Mouse (Mus musculus): ENCODE results near the gene Lcn12. TPM values are rescaled to one million over a fixed set of nuclear protein-coding genes. Genes with fewer than 3 reads are reported as not detected.

Gene Lcn12
- not detected for polyA plus RNA-seq (2014; fragmentation: Illumina TruSeq; extraction: RNeasy Lipid Tissue Mini Kit (QIAGEN cat#74804); ENCODE audit: low read depth, low replicate concordance)

GRCm38 (mm10) chr2:25493476-25493961 is at the start of gene Lcn12:
TSS of gene Lcn12 (minus strand) at chr2:25493911.

GRCm38 (mm10) chr2:25501593-25502486 is 8.1 kb upstream of the Lcn12 start, which contains the start of gene C8g:
TSS of gene C8g (minus strand) at chr2:25501719.

GRCm38 (mm10) chr2:25500576-25501405 is 7.1 kb upstream of the Lcn12 start, which contains the start of gene Fbxw5:
TSS of gene Fbxw5 (plus strand) at chr2:25500750.

GRCm38 (mm10) chr2:25469969-25470368 is 23.7 kb downstream of the Lcn12 start, which contains the start of gene Ptgds:
TSS of gene Ptgds (minus strand) at chr2:25470046.

GRCm38 (mm10) chr2:25460551-25461309 is 33.0 kb downstream of the Lcn12 start, which contains the start of gene Paxx:
TSS of gene Paxx (minus strand) at chr2:25461094.

GRCm38 (mm10) chr2:25456205-25456953 is 37.3 kb downstream of the Lcn12 start, which contains the start of gene Clic3:
TSS of gene Clic3 (plus strand) at chr2:25456838.

Other genes starting within 250 kb of the Lcn12 start
- 6.4 TPM for gene AL732309.1, start 247.0 kb downstream of the Lcn12 start, polyA plus RNA-seq (2014; fragmentation: Illumina TruSeq; extraction: RNeasy Lipid Tissue Mini Kit (QIAGEN cat#74804); ENCODE audit: low read depth, low replicate concordance)
- gene Tmem203, start 238.5 kb downstream of the Lcn12 start, polyA plus RNA-seq (2014; fragmentation: Illumina TruSeq; extraction: RNeasy Lipid Tissue Mini Kit (QIAGEN cat#74804); ENCODE audit: low read depth, low replicate concordance) = 9.8 TPM
- gene Tprn, start 231.3 kb downstream of the Lcn12 start, polyA plus RNA-seq (2014; fragmentation: Illumina TruSeq; extraction: RNeasy Lipid Tissue Mini Kit (QIAGEN cat#74804); ENCODE audit: low read depth, low replicate concordance) = 3.3 TPM
- gene Ssna1, start 221.5 kb downstream of the Lcn12 start, polyA plus RNA-seq (2014; fragmentation: Illumina TruSeq; extraction: RNeasy Lipid Tissue Mini Kit (QIAGEN cat#74804); ENCODE audit: low read depth, low replicate concordance) = 49.1 TPM
- 42.7 TPM for gene Anapc2, start 221.4 kb downstream of the Lcn12 start, polyA plus RNA-seq (2014; fragmentation: Illumina TruSeq; extraction: RNeasy Lipid Tissue Mini Kit (QIAGEN cat#74804); ENCODE audit: low read depth, low replicate concordance)
- not detected for gene Tmem210, start 205.8 kb downstream of the Lcn12 start, polyA plus RNA-seq (2014; fragmentation: Illumina TruSeq; extraction: RNeasy Lipid Tissue Mini Kit (QIAGEN cat#74804); ENCODE audit: low read depth, low replicate concordance)
- not detected for gene Lrrc26, start 204.0 kb downstream of the Lcn12 start, polyA plus RNA-seq (2014; fragmentation: Illumina TruSeq; extraction: RNeasy Lipid Tissue Mini Kit (QIAGEN cat#74804); ENCODE audit: low read depth, low replicate concordance)
- gene Grin1, start 174.7 kb downstream of the Lcn12 start, polyA plus RNA-seq (2014; fragmentation: Illumina TruSeq; extraction: RNeasy Lipid Tissue Mini Kit (QIAGEN cat#74804); ENCODE audit: low read depth, low replicate concordance) = not detected
- gene Man1b1, start 161.6 kb downstream of the Lcn12 start, polyA plus RNA-seq (2014; fragmentation: Illumina TruSeq; extraction: RNeasy Lipid Tissue Mini Kit (QIAGEN cat#74804); ENCODE audit: low read depth, low replicate concordance) = 21.4 TPM
- gene Dpp7, start 137.6 kb downstream of the Lcn12 start, polyA plus RNA-seq (2014; fragmentation: Illumina TruSeq; extraction: RNeasy Lipid Tissue Mini Kit (QIAGEN cat#74804); ENCODE audit: low read depth, low replicate concordance) = 6.7 TPM
- 8.8 TPM for gene Uap1l1, start 128.2 kb downstream of the Lcn12 start, polyA plus RNA-seq (2014; fragmentation: Illumina TruSeq; extraction: RNeasy Lipid Tissue Mini Kit (QIAGEN cat#74804); ENCODE audit: low read depth, low replicate concordance)
- gene Sapcd2, start 121.6 kb downstream of the Lcn12 start, polyA plus RNA-seq (2014; fragmentation: Illumina TruSeq; extraction: RNeasy Lipid Tissue Mini Kit (QIAGEN cat#74804); ENCODE audit: low read depth, low replicate concordance) = not detected
- gene Entpd2, start 98.0 kb downstream of the Lcn12 start, polyA plus RNA-seq (2014; fragmentation: Illumina TruSeq; extraction: RNeasy Lipid Tissue Mini Kit (QIAGEN cat#74804); ENCODE audit: low read depth, low replicate concordance) = 16.2 TPM
- 36.7 TPM for gene Npdc1, start 94.6 kb downstream of the Lcn12 start, polyA plus RNA-seq (2014; fragmentation: Illumina TruSeq; extraction: RNeasy Lipid Tissue Mini Kit (QIAGEN cat#74804); ENCODE audit: low read depth, low replicate concordance)
- not detected for gene Fut7, start 70.6 kb downstream of the Lcn12 start, polyA plus RNA-seq (2014; fragmentation: Illumina TruSeq; extraction: RNeasy Lipid Tissue Mini Kit (QIAGEN cat#74804); ENCODE audit: low read depth, low replicate concordance)
- 33.3 TPM for gene Abca2, start 65.2 kb downstream of the Lcn12 start, polyA plus RNA-seq (2014; fragmentation: Illumina TruSeq; extraction: RNeasy Lipid Tissue Mini Kit (QIAGEN cat#74804); ENCODE audit: low read depth, low replicate concordance)
- gene Clic3, start 37.1 kb downstream of the Lcn12 start, polyA plus RNA-seq (2014; fragmentation: Illumina TruSeq; extraction: RNeasy Lipid Tissue Mini Kit (QIAGEN cat#74804); ENCODE audit: low read depth, low replicate concordance) = 1.3 TPM
- 27.9 TPM for gene Paxx, start 32.8 kb downstream of the Lcn12 start, polyA plus RNA-seq (2014; fragmentation: Illumina TruSeq; extraction: RNeasy Lipid Tissue Mini Kit (QIAGEN cat#74804); ENCODE audit: low read depth, low replicate concordance)
- 1,706 TPM for gene Ptgds, start 23.9 kb downstream of the Lcn12 start, polyA plus RNA-seq (2014; fragmentation: Illumina TruSeq; extraction: RNeasy Lipid Tissue Mini Kit (QIAGEN cat#74804); ENCODE audit: low read depth, low replicate concordance)
- 77.7 TPM for gene Fbxw5, start 6.8 kb upstream of the Lcn12 start, polyA plus RNA-seq (2014; fragmentation: Illumina TruSeq; extraction: RNeasy Lipid Tissue Mini Kit (QIAGEN cat#74804); ENCODE audit: low read depth, low replicate concordance)
- gene C8g, start 7.8 kb upstream of the Lcn12 start, polyA plus RNA-seq (2014; fragmentation: Illumina TruSeq; extraction: RNeasy Lipid Tissue Mini Kit (QIAGEN cat#74804); ENCODE audit: low read depth, low replicate concordance) = 4.2 TPM
- 13.2 TPM for gene Traf2, start 53.0 kb upstream of the Lcn12 start, polyA plus RNA-seq (2014; fragmentation: Illumina TruSeq; extraction: RNeasy Lipid Tissue Mini Kit (QIAGEN cat#74804); ENCODE audit: low read depth, low replicate concordance)
- 280 TPM for gene Edf1, start 63.9 kb upstream of the Lcn12 start, polyA plus RNA-seq (2014; fragmentation: Illumina TruSeq; extraction: RNeasy Lipid Tissue Mini Kit (QIAGEN cat#74804); ENCODE audit: low read depth, low replicate concordance)
- gene Mamdc4, start 80.9 kb upstream of the Lcn12 start, polyA plus RNA-seq (2014; fragmentation: Illumina TruSeq; extraction: RNeasy Lipid Tissue Mini Kit (QIAGEN cat#74804); ENCODE audit: low read depth, low replicate concordance) = 1.7 TPM
- gene Phpt1, start 81.3 kb upstream of the Lcn12 start, polyA plus RNA-seq (2014; fragmentation: Illumina TruSeq; extraction: RNeasy Lipid Tissue Mini Kit (QIAGEN cat#74804); ENCODE audit: low read depth, low replicate concordance) = 91.0 TPM
- 0.08 TPM for gene Ajm1, start 87.8 kb upstream of the Lcn12 start, polyA plus RNA-seq (2014; fragmentation: Illumina TruSeq; extraction: RNeasy Lipid Tissue Mini Kit (QIAGEN cat#74804); ENCODE audit: low read depth, low replicate concordance)
- gene Rabl6, start 114.6 kb upstream of the Lcn12 start, polyA plus RNA-seq (2014; fragmentation: Illumina TruSeq; extraction: RNeasy Lipid Tissue Mini Kit (QIAGEN cat#74804); ENCODE audit: low read depth, low replicate concordance) = 77.4 TPM
- gene Ccdc183, start 123.8 kb upstream of the Lcn12 start, polyA plus RNA-seq (2014; fragmentation: Illumina TruSeq; extraction: RNeasy Lipid Tissue Mini Kit (QIAGEN cat#74804); ENCODE audit: low read depth, low replicate concordance) = not detected
- 55.1 TPM for gene Tmem141, start 128.1 kb upstream of the Lcn12 start, polyA plus RNA-seq (2014; fragmentation: Illumina TruSeq; extraction: RNeasy Lipid Tissue Mini Kit (QIAGEN cat#74804); ENCODE audit: low read depth, low replicate concordance)
- gene Fcna, start 134.1 kb upstream of the Lcn12 start, polyA plus RNA-seq (2014; fragmentation: Illumina TruSeq; extraction: RNeasy Lipid Tissue Mini Kit (QIAGEN cat#74804); ENCODE audit: low read depth, low replicate concordance) = 4.1 TPM
- gene Lcn8, start 159.2 kb upstream of the Lcn12 start, polyA plus RNA-seq (2014; fragmentation: Illumina TruSeq; extraction: RNeasy Lipid Tissue Mini Kit (QIAGEN cat#74804); ENCODE audit: low read depth, low replicate concordance) = not detected
- gene Lcn5, start 164.0 kb upstream of the Lcn12 start, polyA plus RNA-seq (2014; fragmentation: Illumina TruSeq; extraction: RNeasy Lipid Tissue Mini Kit (QIAGEN cat#74804); ENCODE audit: low read depth, low replicate concordance) = not detected
- gene Lcn6, start 182.9 kb upstream of the Lcn12 start, polyA plus RNA-seq (2014; fragmentation: Illumina TruSeq; extraction: RNeasy Lipid Tissue Mini Kit (QIAGEN cat#74804); ENCODE audit: low read depth, low replicate concordance) = not detected
- not detected for gene Lcn10, start 188.8 kb upstream of the Lcn12 start, polyA plus RNA-seq (2014; fragmentation: Illumina TruSeq; extraction: RNeasy Lipid Tissue Mini Kit (QIAGEN cat#74804); ENCODE audit: low read depth, low replicate concordance)
- gene Obp2a, start 206.1 kb upstream of the Lcn12 start, polyA plus RNA-seq (2014; fragmentation: Illumina TruSeq; extraction: RNeasy Lipid Tissue Mini Kit (QIAGEN cat#74804); ENCODE audit: low read depth, low replicate concordance) = not detected
- 16.2 TPM for gene Bmyc, start 212.8 kb upstream of the Lcn12 start, polyA plus RNA-seq (2014; fragmentation: Illumina TruSeq; extraction: RNeasy Lipid Tissue Mini Kit (QIAGEN cat#74804); ENCODE audit: low read depth, low replicate concordance)
- gene Obp2b, start 243.1 kb upstream of the Lcn12 start, polyA plus RNA-seq (2014; fragmentation: Illumina TruSeq; extraction: RNeasy Lipid Tissue Mini Kit (QIAGEN cat#74804); ENCODE audit: low read depth, low replicate concordance) = not detected